Mouse (Mus musculus) lung, postnatal 0 days (tissue): Measurements from ENCODE around the gene Zfp91.

ENCODE experiments used
- CTCF ChIP-seq: IDR thresholded peaks from 2 replicates; pipeline ENCODE4 v1.5.1; 2016; ENCODE audit warnings: antibody characterized with exemption, mild to moderate bottlenecking
- EP300 ChIP-seq: IDR thresholded peaks from 2 replicates; pipeline ENCODE4 v1.6.1; 2016; ENCODE audit warnings: antibody characterized with exemption, mild to moderate bottlenecking, control low read depth

- no peak for TF ChIP-seq EP300
- no peak for TF ChIP-seq CTCF
Observed at GRCm38 (mm10) chr19:12804237-12804636, 8.3 kb upstream of the Zfp91 start.
